Mouse (Mus musculus) embryonic facial prominence, embryonic 11.5 days (tissue): ENCODE measurements around the gene Fes. TPM values are rescaled to one million over a fixed set of nuclear protein-coding genes. Genes with fewer than 3 reads are reported as not detected.

ENCODE experiments used
- ATAC-seq: fragments of 200-750 bp; cut with Nextera tagmentation; replicated peaks from 2 replicates; pipeline ENCODE4 v1.8.0; 2017; ENCODE audit warnings: low read depth; ENCODE audit not compliant: insufficient number of reproducible peaks, low FRiP score, low TSS enrichment
- DNase-seq: peaks from one replicate; pipeline ENCODE4 v3.0.0-alpha.2; 2015; ENCODE audit warnings: low spot score
- H3K27ac ChIP-seq: fragments of 300-500 bp; sonication (generic); replicated peaks from 2 replicates; pipeline ENCODE4 v1.5.1; 2014; ENCODE audit warnings: mild to moderate bottlenecking, low read depth, low read length, control low read depth
- H3K27me3 ChIP-seq: fragments of 300-500 bp; sonication (generic); 2 replicates; pipeline ENCODE4 v1.6.1; 2014; ENCODE audit warnings: mild to moderate bottlenecking, low read length, moderate library complexity, mixed read lengths; ENCODE audit not compliant: control insufficient read depth, insufficient read depth
- H3K36me3 ChIP-seq: fragments of 300-500 bp; sonication (generic); replicated peaks from 2 replicates; pipeline ENCODE4 v1.6.1; 2014; ENCODE audit warnings: low read depth, mild to moderate bottlenecking, low read length, moderate library complexity, mixed read lengths; ENCODE audit not compliant: control insufficient read depth, insufficient read depth
- H3K4me1 ChIP-seq: fragments of 300-500 bp; sonication (generic); 2 replicates; pipeline ENCODE4 v1.6.1; 2014; ENCODE audit warnings: low read length, mixed read lengths; ENCODE audit not compliant: control insufficient read depth, insufficient read depth
- H3K4me2 ChIP-seq: fragments of 300-500 bp; sonication (generic); 2 replicates; pipeline ENCODE4 v1.6.1; 2014; ENCODE audit warnings: low read depth, mild to moderate bottlenecking, control low read depth, low read length, moderate library complexity
- H3K4me3 ChIP-seq: fragments of 300-500 bp; sonication (generic); 2 replicates; pipeline ENCODE4 v1.5.1; 2014; ENCODE audit warnings: low read depth, low read length, control low read depth
- H3K9ac ChIP-seq: fragments of 300-500 bp; sonication (generic); replicated peaks from 2 replicates; pipeline ENCODE4 v1.6.1; 2014; ENCODE audit warnings: mild to moderate bottlenecking, control low read depth, low read length
- H3K9me3 ChIP-seq: fragments of 300-500 bp; sonication (generic); replicated peaks from 2 replicates; pipeline ENCODE4 v1.6.1; 2016; ENCODE audit warnings: mild to moderate bottlenecking, low read length, inconsistent platforms, mixed read lengths; ENCODE audit not compliant: control insufficient read depth
- WGBS: fragments of 180-500 bp; shearing (Covaris S2); extraction: QIAGEN DNeasy Blood & Tissue Kit; methylation state at CpG from one replicate; pipeline ENCODE4 v1.1.7; 2014; 5-methylcytosine and 5-hydroxymethylcytosine counted together
- polyA plus RNA-seq: library from polyadenylated mRNA; unstranded; fragments of >200 nt; fragmentation: Nextera tagmentation; extraction: Ambion mirVana; gene quantifications from 2 replicates; pipeline ENCODE4 v1.2.1, GENCODE M21; 2014

Fes gene
- polyA plus RNA-seq, 1 experiment from 2014 or later, result 8.3 TPM

DNA sequence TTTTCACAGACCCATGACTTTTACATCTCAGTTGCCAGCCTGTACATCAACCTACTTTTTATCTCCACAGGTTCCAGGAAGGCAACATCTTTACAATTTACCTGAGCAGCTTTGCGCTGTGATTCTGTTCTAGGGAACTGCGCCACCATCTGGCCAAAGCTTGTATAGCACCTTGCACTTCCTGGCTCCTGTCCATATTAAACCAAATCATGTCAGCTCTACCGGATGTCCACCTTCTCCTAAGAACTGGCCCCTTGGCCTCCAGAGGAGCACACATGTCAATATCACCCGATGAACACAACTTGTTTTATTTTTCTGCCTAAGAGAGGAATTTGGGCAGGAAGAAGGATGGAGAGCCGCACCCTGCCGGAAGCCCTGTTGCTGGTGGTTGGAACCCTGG is 10.3 kb downstream of the Fes start:
- H3K4me1 ChIP-seq, result no peaks in the 10 kb centered on the region
- no peaks in the 10 kb centered on the region for H3K9me3 ChIP-seq
- no peak overlapping the region for H3K27ac ChIP-seq
- no peak overlapping the region for H3K4me2 ChIP-seq
- H3K4me3 ChIP-seq, result no peak overlapping the region
- DNase-seq (peak; percentile 68), ATAC-seq (no peak)
- no peaks in the 10 kb centered on the region for H3K27me3 ChIP-seq
- WGBS, result 38% methylated on average over 6 of the region's 6 CpGs
- H3K9ac ChIP-seq, result no peak overlapping the region
- no peaks in the 10 kb centered on the region; the same call in 1 of the 2 replicates for H3K36me3 ChIP-seq

DNA sequence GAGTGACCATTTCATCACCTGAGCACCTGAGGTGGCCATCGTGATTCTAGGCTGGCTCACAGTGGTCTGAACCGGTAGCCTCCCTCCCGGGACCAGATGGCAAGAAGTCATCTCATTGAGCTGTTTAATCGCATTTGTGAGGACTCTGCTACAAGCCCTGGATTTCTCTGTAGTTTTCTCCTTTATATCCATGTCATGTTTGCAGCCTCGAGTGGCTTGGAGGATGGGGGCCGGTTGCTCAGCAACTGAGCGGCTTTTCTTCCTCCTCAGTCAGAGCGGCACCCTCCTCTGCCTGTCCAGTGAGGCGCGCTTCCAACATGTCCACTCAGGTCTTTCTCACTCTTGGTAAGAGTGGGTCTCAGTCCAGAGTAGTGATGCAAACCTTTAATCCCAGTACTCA is 11.6 kb downstream of the Fes start:
- H3K4me1 ChIP-seq, result no peaks in the 10 kb centered on the region
- no peak overlapping the region for H3K4me3 ChIP-seq
- DNase-seq, result no peak
- no peaks in the 10 kb centered on the region for H3K27me3 ChIP-seq
- H3K27ac ChIP-seq, result no peak overlapping the region
- no peaks in the 10 kb centered on the region for H3K9me3 ChIP-seq
- no peaks in the 10 kb centered on the region for H3K36me3 ChIP-seq
- H3K4me2 ChIP-seq, result no peak overlapping the region
- H3K9ac ChIP-seq, result no peak overlapping the region
- no peak for ATAC-seq
- WGBS, result 82% methylated on average over 10 of the region's 10 CpGs

DNA sequence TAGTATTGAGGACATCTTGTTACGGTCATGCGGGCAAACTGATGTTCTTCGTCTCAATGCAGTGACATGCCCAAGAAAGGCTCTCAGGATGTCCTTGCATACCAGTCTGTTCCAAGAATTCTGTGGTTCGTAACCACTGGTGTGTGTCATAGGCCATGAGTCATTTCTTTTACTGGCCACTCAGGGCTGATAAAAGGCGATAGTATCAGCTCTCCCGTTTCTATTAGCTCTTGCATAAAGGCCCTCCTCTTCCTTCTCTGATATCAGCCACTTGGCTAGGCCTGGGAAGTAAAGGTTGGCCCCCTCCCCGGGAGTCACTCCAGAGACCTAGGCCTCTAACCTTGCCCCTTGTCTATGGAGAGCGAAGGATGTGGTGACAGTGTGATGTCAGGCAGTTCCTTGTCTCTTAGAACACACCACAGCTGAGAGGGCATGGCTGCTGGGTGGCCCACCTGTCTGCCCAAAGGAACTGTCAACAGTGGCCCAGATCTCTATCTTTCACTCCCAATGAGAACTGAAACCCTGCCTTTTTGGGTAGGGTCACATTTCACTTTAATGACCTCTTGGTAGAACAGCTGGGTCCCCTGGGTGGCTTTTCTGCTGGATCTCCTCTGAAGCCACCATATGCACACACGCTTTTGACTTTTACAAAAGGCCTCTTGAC is 12.2 kb downstream of the Fes start:
- no peaks in the 10 kb centered on the region for H3K9me3 ChIP-seq
- ATAC-seq (no peak), DNase-seq (no peak)
- H3K4me3 ChIP-seq, result no peak overlapping the region
- 79% methylated on average over 9 of the region's 9 CpGs for WGBS
- no peak overlapping the region for H3K9ac ChIP-seq
- no peaks in the 10 kb centered on the region for H3K4me1 ChIP-seq
- H3K36me3 ChIP-seq, result no peaks in the 10 kb centered on the region
- H3K27me3 ChIP-seq, result no peaks in the 10 kb centered on the region
- no peak overlapping the region for H3K27ac ChIP-seq
- H3K4me2 ChIP-seq, result no peak overlapping the region

DNA sequence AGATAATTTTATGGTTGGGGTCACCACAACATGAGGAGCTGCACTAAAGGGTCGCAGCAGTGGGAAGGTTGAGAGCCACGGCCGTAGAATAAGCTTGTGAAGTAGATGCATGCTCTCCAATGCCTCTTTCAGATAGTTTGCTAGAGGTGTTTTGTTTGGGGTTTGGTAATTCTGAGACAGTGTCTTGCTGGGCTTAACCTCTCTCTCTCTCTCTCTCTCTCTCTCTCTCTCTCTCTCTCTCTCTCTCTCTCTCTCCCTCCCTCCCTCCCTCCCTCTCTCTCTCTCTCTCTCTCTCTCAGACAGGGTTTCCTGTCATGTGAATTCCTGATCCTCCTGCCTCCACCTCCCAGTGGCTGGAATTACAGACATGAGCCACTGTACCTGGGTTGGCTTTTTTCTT is 13.0 kb downstream of the Fes start:
- no peak for DNase-seq
- Histone ChIP-seq H3K27me3 (no peaks in the 10 kb centered on the region), H3K36me3 (no peaks in the 10 kb centered on the region), H3K9ac (no peak overlapping the region), H3K4me1 (no peaks in the 10 kb centered on the region), H3K27ac (no peak overlapping the region), H3K4me3 (no peak overlapping the region), H3K9me3 (no peaks in the 10 kb centered on the region), H3K4me2 (no peak overlapping the region)
- WGBS, result 86% methylated on average over 3 of the region's 3 CpGs
- ATAC-seq, result no peak

DNA sequence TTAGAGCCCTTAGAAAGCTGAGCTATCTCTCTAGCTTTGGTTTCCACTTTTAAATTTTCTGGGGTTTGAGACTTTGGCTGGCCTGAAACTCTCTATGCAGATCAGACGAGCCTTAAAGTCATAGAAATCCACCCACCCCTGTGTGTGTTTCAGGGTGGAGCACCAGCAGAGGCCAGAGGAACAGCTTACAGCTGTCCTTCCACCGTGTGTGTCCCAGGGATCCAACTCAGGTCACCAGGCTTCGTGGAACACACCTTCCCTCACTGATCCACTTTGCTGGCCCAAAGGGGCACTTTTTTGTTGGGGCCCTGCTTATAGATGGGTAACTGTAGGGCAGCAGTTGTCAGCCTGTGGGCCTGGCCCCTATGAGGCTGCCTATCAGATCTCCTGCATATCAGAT is 13.5 kb downstream of the Fes start:
- H3K4me1 ChIP-seq, result peaks cover under 1% of the 10 kb centered on the region; the same call in 1 of the 2 replicates
- H3K36me3 ChIP-seq, result no peaks in the 10 kb centered on the region
- 71% methylated on average over 3 of the region's 3 CpGs for WGBS
- H3K4me3 ChIP-seq, result no peak overlapping the region
- no peak overlapping the region for H3K27ac ChIP-seq
- ATAC-seq, result no peak
- H3K4me2 ChIP-seq, result no peak overlapping the region
- no peak for DNase-seq
- H3K27me3 ChIP-seq, result no peaks in the 10 kb centered on the region
- H3K9me3 ChIP-seq, result no peaks in the 10 kb centered on the region
- H3K9ac ChIP-seq, result no peak overlapping the region

DNA sequence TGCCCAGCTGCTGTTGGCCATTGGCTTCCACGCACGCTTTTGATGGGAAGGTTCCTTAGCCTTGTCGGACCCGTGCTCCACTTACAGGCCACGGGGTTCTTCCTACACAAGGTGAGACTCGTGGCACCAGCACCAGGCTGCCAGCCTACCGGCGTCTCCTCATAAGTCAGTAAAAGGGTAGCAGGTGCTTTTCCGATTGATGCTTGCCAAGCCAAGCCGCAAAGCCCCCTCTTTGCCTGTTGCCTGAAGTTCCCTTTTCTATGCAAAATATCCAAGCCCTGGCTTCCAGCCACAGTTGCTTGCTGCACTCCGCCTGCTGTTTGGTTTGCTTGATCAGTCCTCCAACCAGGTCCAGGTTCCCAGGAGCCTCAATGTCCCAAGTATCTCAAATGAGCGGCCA is 13.9 kb downstream of the Fes start:
- H3K4me3 ChIP-seq, result no peak overlapping the region
- no peak overlapping the region for H3K9ac ChIP-seq
- WGBS, result 84% methylated on average over 12 of the region's 12 CpGs

DNA sequence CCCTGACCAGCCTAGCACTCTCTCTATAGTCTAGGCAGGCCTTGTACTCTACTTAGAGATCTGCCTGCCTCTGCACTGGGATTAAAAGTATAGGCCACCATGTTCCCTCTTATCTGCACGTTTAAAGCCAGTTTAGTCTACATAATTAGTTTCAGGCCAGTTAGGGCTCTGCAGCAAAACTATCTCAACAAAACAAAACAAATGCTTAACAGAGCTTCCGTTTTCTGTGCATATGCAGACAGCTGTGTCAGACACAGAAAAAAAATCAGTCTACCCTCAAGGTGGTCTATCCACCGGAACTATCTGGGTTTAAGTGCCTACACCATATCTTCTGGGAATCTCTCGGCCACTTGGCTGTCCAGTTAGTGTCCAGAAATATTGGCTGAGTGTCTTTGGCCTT is 14.4 kb downstream of the Fes start:
- Histone ChIP-seq H3K4me3 (no peak overlapping the region), H3K9me3 (no peaks in the 10 kb centered on the region), H3K27ac (no peak overlapping the region), H3K36me3 (no peaks in the 10 kb centered on the region), H3K27me3 (no peaks in the 10 kb centered on the region), H3K4me2 (no peak overlapping the region), H3K4me1 (peaks cover 2% of the 10 kb centered on the region; the same call in 1 of the 2 replicates), H3K9ac (no peak overlapping the region)
- DNase-seq, result no peak
- 74% methylated on average over 4 of the region's 4 CpGs for WGBS
- no peak for ATAC-seq

More for the DNA sequence above, 13.9 kb downstream of the Fes start:
- no peaks in the 10 kb centered on the region for H3K9me3 ChIP-seq
- DNase-seq (no peak), ATAC-seq (no peak)
- H3K4me1 ChIP-seq, result peaks cover 2% of the 10 kb centered on the region; the same call in 1 of the 2 replicates
- no peak overlapping the region for H3K27ac ChIP-seq
- no peak overlapping the region for H3K4me2 ChIP-seq
- H3K36me3 ChIP-seq, result no peaks in the 10 kb centered on the region
- no peaks in the 10 kb centered on the region for H3K27me3 ChIP-seq

DNA sequence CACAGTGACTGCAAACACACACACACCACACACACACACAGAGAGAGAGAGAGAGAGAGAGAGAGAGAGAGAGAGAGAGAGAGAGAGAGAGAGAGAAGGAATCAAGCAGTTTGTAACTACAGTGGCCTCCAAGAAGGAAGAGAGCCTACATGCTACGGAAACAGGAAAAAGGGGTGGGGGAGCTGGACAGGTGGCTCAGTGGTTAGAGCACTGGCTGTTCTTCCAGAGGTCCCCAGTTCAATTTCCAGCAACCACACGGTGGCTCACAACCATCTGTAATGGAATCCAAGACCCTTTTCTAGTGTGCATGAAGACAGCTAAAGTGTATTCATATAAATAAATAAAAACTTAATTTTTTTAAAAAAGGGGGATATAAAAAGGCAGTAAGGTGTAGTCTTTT is 15.1 kb downstream of the Fes start:
- no peak for ATAC-seq
- Histone ChIP-seq H3K36me3 (no peaks in the 10 kb centered on the region), H3K9ac (no peak overlapping the region), H3K4me1 (peaks cover 2% of the 10 kb centered on the region; the same call in 1 of the 2 replicates), H3K27me3 (no peaks in the 10 kb centered on the region), H3K27ac (no peak overlapping the region), H3K4me2 (no peak overlapping the region), H3K4me3 (no peak overlapping the region), H3K9me3 (no peaks in the 10 kb centered on the region)
- no peak for DNase-seq
- WGBS, result 61% methylated on average over 2 of the region's 2 CpGs
